Mouse (Mus musculus) midbrain, embryonic 15.5 days (tissue): ENCODE results near the gene Aptx. TPM values are rescaled to one million over a fixed set of nuclear protein-coding genes. Genes with fewer than 3 reads are reported as not detected.
A peak's percentile ranks its signal among the peaks of the same experiment; 100 is the strongest.

Experiments used
- ATAC-seq: fragments of 200-750 bp; cut with Nextera tagmentation; replicated peaks from 2 replicates; pipeline ENCODE4 v1.8.0; 2017; ENCODE audit warnings: moderate TSS enrichment
- H3K27ac ChIP-seq: fragments of 300-500 bp; sonication (generic); 2 replicates; pipeline ENCODE4 v1.5.1; 2015; ENCODE audit warnings: mild to moderate bottlenecking, inconsistent platforms
- H3K27me3 ChIP-seq: fragments of 300-500 bp; sonication (generic); replicated peaks from 2 replicates; pipeline ENCODE4 v1.6.1; 2015; ENCODE audit warnings: inconsistent platforms
- H3K36me3 ChIP-seq: fragments of 300-500 bp; sonication (generic); replicated peaks from 2 replicates; pipeline ENCODE4 v1.6.1; 2015; ENCODE audit warnings: inconsistent platforms
- H3K4me1 ChIP-seq: fragments of 300-500 bp; sonication (generic); 2 replicates; pipeline ENCODE4 v1.6.1; 2015; ENCODE audit warnings: inconsistent platforms
- H3K4me2 ChIP-seq: fragments of 300-500 bp; sonication (generic); 2 replicates; pipeline ENCODE4 v1.6.1; 2015; ENCODE audit warnings: inconsistent platforms, mild to moderate bottlenecking, moderate library complexity
- H3K4me3 ChIP-seq: fragments of 300-500 bp; sonication (generic); 2 replicates; pipeline ENCODE4 v1.5.1; 2015; ENCODE audit warnings: mild to moderate bottlenecking, inconsistent platforms
- H3K9ac ChIP-seq: fragments of 300-500 bp; sonication (generic); 2 replicates; pipeline ENCODE4 v1.6.1; 2015; ENCODE audit warnings: mild to moderate bottlenecking, inconsistent platforms
- H3K9me3 ChIP-seq: fragments of 300-500 bp; sonication (generic); 2 replicates; pipeline ENCODE4 v1.6.1; 2016; ENCODE audit warnings: inconsistent platforms
- WGBS: fragments of 180-500 bp; shearing (Covaris S2); methylation state at CpG from one replicate; pipeline ENCODE4 v1.1.7; 2015; ENCODE audit warnings: mixed read lengths; 5-methylcytosine and 5-hydroxymethylcytosine counted together
- microRNA counts: library from miRNA; unstranded; fragments of <30 nt; microRNA quantifications from one replicate; lab custom pipeline; 2016
- microRNA-seq: library from miRNA; unstranded; fragments of <30 nt; microRNA quantifications from one replicate; pipeline ENCODE4, GENCODE M21; 2016
- polyA plus RNA-seq: library from polyadenylated mRNA; unstranded; fragments of >200 nt; fragmentation: Nextera tagmentation; extraction: Ambion mirVana; gene quantifications from 2 replicates; pipeline ENCODE4 v1.2.1, GENCODE M21; 2015

Aptx gene
- polyA plus RNA-seq, 1 experiment from 2014 or later: 48.2 TPM

- 89% methylated on average over 2 of the region's 2 CpGs for WGBS
Measured at GRCm38 (mm10) chr4:40651055-40651454, 51.9 kb downstream of the Aptx start.

GRCm38 (mm10) chr4:40649111-40649510 lies 53.9 kb downstream of the Aptx start:
- 78% methylated on average over 5 of the region's 5 CpGs for WGBS
- H3K36me3 ChIP-seq: no peaks in the 10 kb centered on the region
- ATAC-seq: no peak
- H3K4me2 ChIP-seq: no peak overlapping the region
- no peaks in the 10 kb centered on the region for H3K9me3 ChIP-seq
- no peaks in the 10 kb centered on the region for H3K4me1 ChIP-seq
- H3K27me3 ChIP-seq: no peaks in the 10 kb centered on the region
- H3K4me3 ChIP-seq: no peak overlapping the region
- no peak overlapping the region for H3K27ac ChIP-seq
- H3K9ac ChIP-seq: no peak overlapping the region

More at GRCm38 (mm10) chr4:40651055-40651454, 51.9 kb downstream of the Aptx start:
- no peak for ATAC-seq
- no peak overlapping the region for H3K4me3 ChIP-seq
- H3K4me1 ChIP-seq: no peaks in the 10 kb centered on the region
- H3K36me3 ChIP-seq: no peaks in the 10 kb centered on the region
- H3K27me3 ChIP-seq: no peaks in the 10 kb centered on the region
- H3K9me3 ChIP-seq: no peaks in the 10 kb centered on the region
- H3K4me2 ChIP-seq: no peak overlapping the region
- H3K27ac ChIP-seq: no peak overlapping the region
- no peak overlapping the region for H3K9ac ChIP-seq

GRCm38 (mm10) chr4:40643567-40643966 lies 59.4 kb downstream of the Aptx start:
- Histone ChIP-seq H3K36me3 (no peaks in the 10 kb centered on the region), H3K9me3 (no peaks in the 10 kb centered on the region), H3K4me1 (no peaks in the 10 kb centered on the region), H3K27me3 (no peaks in the 10 kb centered on the region), H3K27ac (no peak overlapping the region), H3K4me2 (no peak overlapping the region), H3K4me3 (no peak overlapping the region), H3K9ac (no peak overlapping the region)
- no peak for ATAC-seq
- WGBS: 56% methylated on average over 5 of the region's 5 CpGs

GRCm38 (mm10) chr4:40640991-40641390 lies 62.0 kb downstream of the Aptx start:
- no peaks in the 10 kb centered on the region for H3K36me3 ChIP-seq
- no peaks in the 10 kb centered on the region for H3K9me3 ChIP-seq
- H3K9ac ChIP-seq: no peak overlapping the region
- no peak overlapping the region for H3K4me3 ChIP-seq
- no peak overlapping the region for H3K4me2 ChIP-seq
- no peaks in the 10 kb centered on the region for H3K27me3 ChIP-seq
- no peaks in the 10 kb centered on the region for H3K4me1 ChIP-seq
- no peak for ATAC-seq
- WGBS: 86% methylated on average over 4 of the region's 4 CpGs
- H3K27ac ChIP-seq: no peak overlapping the region

MicroRNAs encoded within 50 kb of the gene (microRNA counts, 519-probe panel; counts per million panel counts)
- 2,275 counts per million, percentile 32 among the panel's probes with 10 or more counts for microRNA mmu-miR-207 (lab: Ali Mortazavi, UCI)

Small RNA genes within 50 kb of the gene (microRNA-seq; reads per million reads assigned to microRNA genes)
- not detected for gene Mir207

Other genes with a start within 250 kb of the Aptx start
- gene Tmem215, start 231.0 kb downstream of the Aptx start, polyA plus RNA-seq: 0.68 and 0.70 TPM in 2 replicates
- gene Dnaja1, start 19.0 kb upstream of the Aptx start, polyA plus RNA-seq: 628 and 666 TPM in 2 replicates
- gene Smu1, start 54.7 kb upstream of the Aptx start, polyA plus RNA-seq: 118 and 120 TPM in 2 replicates
- 7.5 and 7.8 TPM in 2 replicates for gene B4galt1, start 150.8 kb upstream of the Aptx start, polyA plus RNA-seq
- gene Spink4, start 216.9 kb upstream of the Aptx start, polyA plus RNA-seq: not detected in 2 replicates
- gene Bag1, start 245.1 kb upstream of the Aptx start, polyA plus RNA-seq: 173 and 181 TPM in 2 replicates
- 150 and 156 TPM in 2 replicates for gene Chmp5, start 245.2 kb upstream of the Aptx start, polyA plus RNA-seq